In genomic region chr12:107891449-107891848, GRCm38 (mm10) we compare ENCODE assay signal across 27 mouse cellular contexts.
DNase-seq lines count a peak whose midpoint lies in the region; ATAC-seq and TF ChIP-seq lines count a peak whose summit lies in the region.
"Had no signal": no experiment of that assay in that cellular context is flagged by ENCODE, and none has a peak within 500 bp of the region (broad histone marks: within the 10 kb centered on the region; RNA-seq: fewer than 3 reads in every experiment).

No protein-coding gene starts in this region.

- WGBS in forebrain, embryonic 11.5 days = 89% methylated on average over 3 of the region's 3 CpGs
- 85% methylated on average over 3 of the region's 3 CpGs for WGBS in forebrain, embryonic 14.5 days
- 75% methylated on average over 3 of the region's 3 CpGs for WGBS in heart, adult 2 months

- H3K36me3 ChIP-seq in forebrain, embryonic 11.5 days (ENCODE audit: control insufficient read depth, insufficient read depth, low read length) = no peaks in the 10 kb centered on the region
- H3K36me3 ChIP-seq in forebrain, embryonic 14.5 days (ENCODE audit: control insufficient read depth, insufficient read depth, low read length) = no peaks in the 10 kb centered on the region
- H3K36me3 ChIP-seq in heart, adult 2 months (ENCODE audit: control insufficient read depth, insufficient read depth, low read length) = no peaks in the 10 kb centered on the region
- H3K36me3 ChIP-seq: embryonic facial prominence, embryonic 12.5 days; embryonic facial prominence, embryonic 15.5 days; forebrain, embryonic 12.5 days; heart, embryonic 10.5 days; heart, embryonic 13.5 days had no signal

- no peak overlapping the region for H3K27ac ChIP-seq in forebrain, embryonic 11.5 days (ENCODE audit: low read depth, low read length)
- no peak overlapping the region for H3K27ac ChIP-seq in forebrain, embryonic 14.5 days (ENCODE audit: low read depth, low read length)
- no peak overlapping the region for H3K27ac ChIP-seq in heart, adult 2 months
- H3K27ac ChIP-seq: embryonic facial prominence, embryonic 15.5 days; forebrain, embryonic 12.5 days; gastrocnemius, adult 2 months; heart, embryonic 10.5 days; heart, embryonic 13.5 days; hindbrain, embryonic 14.5 days; hindbrain, postnatal 0 days had no signal

- peak; percentile 45 for DNase-seq in forebrain, embryonic 11.5 days (ENCODE audit: low spot score)
- DNase-seq in forebrain, embryonic 14.5 days (ENCODE audit: low spot score) = no peak
- DNase-seq in heart, adult 11 months = peak; percentile 75
- DNase-seq in heart, adult 2 months = no peak
- DNase-seq in brain, adult 2 months (ENCODE audit: low read depth, low spot score) = peak; percentile 63
- DNase-seq in urinary bladder, postnatal 25 days (ENCODE audit: low spot score) = no peak
- DNase-seq: adrenal gland, adult 8-10 months; adrenal gland, postnatal 25 days; cerebellum, adult 2 months; cerebellum, adult 9-11 months; cerebellum, postnatal 25 days; gastrocnemius, adult 2 months; gastrocnemius, postnatal 14 days; heart, adult 18-20 months; heart, postnatal 14 days; heart, postnatal 4 days had no signal

- no peak for TF ChIP-seq CTCF in heart, adult 2 months (IDR thresholded peaks at IDR 0.05)

- no peak for ATAC-seq in forebrain, embryonic 11.5 days (replicated peaks; ENCODE audit: low FRiP score)
- ATAC-seq in forebrain, embryonic 14.5 days = no peak
- ATAC-seq: activated CD4-positive, CD25-positive, alpha-beta regulatory T cell, adult 4 months; forebrain, embryonic 16.5 days; hindbrain, postnatal 0 days; inflammation-experienced regulatory T-cells, adult 6 months; intestine, embryonic 16.5 days had no signal

- intact Hi-C loops in heart, adult 2 months (cut with DNase I) = no loop called here

- TF ChIP-seq POLR2A in heart, adult 2 months (IDR thresholded peaks at IDR 0.05; ENCODE audit: insufficient read depth, low read depth, low read length) = no peak

- H3K9me3 ChIP-seq in forebrain, embryonic 11.5 days (ENCODE audit: control insufficient read depth, low read length) = no peaks in the 10 kb centered on the region
- H3K9me3 ChIP-seq in forebrain, embryonic 14.5 days (replicated peaks; ENCODE audit: control insufficient read depth, low read length) = no peaks in the 10 kb centered on the region
- H3K9me3 ChIP-seq: embryonic facial prominence, embryonic 12.5 days; embryonic facial prominence, embryonic 15.5 days; forebrain, embryonic 12.5 days; heart, embryonic 10.5 days; heart, embryonic 13.5 days had no signal

- H3K27me3 ChIP-seq in forebrain, embryonic 11.5 days (ENCODE audit: control insufficient read depth, insufficient read depth, low read length) = no peaks in the 10 kb centered on the region
- no peaks in the 10 kb centered on the region for H3K27me3 ChIP-seq in forebrain, embryonic 14.5 days (replicated peaks; ENCODE audit: control insufficient read depth, insufficient read depth, low read length)
- H3K27me3 ChIP-seq in heart, adult 2 months (ENCODE audit: control insufficient read depth, insufficient read depth, low read length) = no peaks in the 10 kb centered on the region
- H3K27me3 ChIP-seq: embryonic facial prominence, embryonic 12.5 days; embryonic facial prominence, embryonic 15.5 days had no signal

- TF ChIP-seq EP300 in heart, adult 2 months (IDR thresholded peaks at IDR 0.05; ENCODE audit: insufficient read depth, low read depth, low read length) = no peak

- no peak overlapping the region for H3K4me3 ChIP-seq in forebrain, embryonic 11.5 days (ENCODE audit: low read depth, low read length)
- no peak overlapping the region for H3K4me3 ChIP-seq in forebrain, embryonic 14.5 days (ENCODE audit: low read depth, low read length)
- no peak overlapping the region for H3K4me3 ChIP-seq in heart, adult 2 months
- H3K4me3 ChIP-seq: embryonic facial prominence, embryonic 12.5 days; embryonic facial prominence, embryonic 15.5 days; forebrain, embryonic 12.5 days; gastrocnemius, adult 2 months; heart, embryonic 10.5 days; heart, embryonic 13.5 days had no signal

- H3K4me1 ChIP-seq in forebrain, embryonic 11.5 days (replicated peaks; ENCODE audit: control insufficient read depth, insufficient read depth, low read length) = peaks cover 3% of the 10 kb centered on the region; the same call in 1 of the 2 replicates
- peaks cover 7% of the 10 kb centered on the region; the same call in 1 of the 2 replicates for H3K4me1 ChIP-seq in forebrain, embryonic 14.5 days (ENCODE audit: control insufficient read depth, insufficient read depth, low read length)
- H3K4me1 ChIP-seq in heart, adult 2 months (ENCODE audit: control insufficient read depth, insufficient read depth, low read length) = no peaks in the 10 kb centered on the region

- no peaks in the 10 kb centered on the region for H3K79me2 ChIP-seq in heart, adult 2 months (replicated peaks; ENCODE audit: control insufficient read depth, insufficient read depth, low read length)

- H3K9ac ChIP-seq in forebrain, embryonic 11.5 days (ENCODE audit: low read length) = no peak overlapping the region
- H3K9ac ChIP-seq in forebrain, embryonic 14.5 days (ENCODE audit: low read length) = no peak overlapping the region
- H3K9ac ChIP-seq in heart, adult 2 months (ENCODE audit: low read depth, low read length) = no peak overlapping the region
- H3K9ac ChIP-seq: embryonic facial prominence, embryonic 12.5 days; embryonic facial prominence, embryonic 15.5 days; forebrain, embryonic 12.5 days; heart, embryonic 13.5 days; hindbrain, embryonic 14.5 days had no signal

- H3K4me2 ChIP-seq in forebrain, embryonic 11.5 days (ENCODE audit: low read depth, low read length, severe bottlenecking) = no peak overlapping the region
- no peak overlapping the region for H3K4me2 ChIP-seq in forebrain, embryonic 14.5 days (ENCODE audit: low read length)
- H3K4me2 ChIP-seq: embryonic facial prominence, embryonic 12.5 days; embryonic facial prominence, embryonic 15.5 days; forebrain, embryonic 12.5 days; heart, embryonic 13.5 days; hindbrain, embryonic 14.5 days had no signal

Comparison
In these comparisons a context has a peak if more than half of its experiments do, and no peak if none do; other contexts are left out.
1. DNase-seq: peak in forebrain, embryonic 11.5 days (single experiment), heart, adult 11 months (single experiment) and brain, adult 2 months (single experiment); none in forebrain, embryonic 14.5 days (single experiment), heart, adult 2 months (0 of 2) and urinary bladder, postnatal 25 days (single experiment).